Mouse (Mus musculus): Measurements from ENCODE around the gene Prkag2.
"Not testable (repeated sequence)": the region's sequence is repeated elsewhere in the genome, so short reads cannot be mapped to it uniquely, and the experiment has no call there.

Gene Prkag2

DNA sequence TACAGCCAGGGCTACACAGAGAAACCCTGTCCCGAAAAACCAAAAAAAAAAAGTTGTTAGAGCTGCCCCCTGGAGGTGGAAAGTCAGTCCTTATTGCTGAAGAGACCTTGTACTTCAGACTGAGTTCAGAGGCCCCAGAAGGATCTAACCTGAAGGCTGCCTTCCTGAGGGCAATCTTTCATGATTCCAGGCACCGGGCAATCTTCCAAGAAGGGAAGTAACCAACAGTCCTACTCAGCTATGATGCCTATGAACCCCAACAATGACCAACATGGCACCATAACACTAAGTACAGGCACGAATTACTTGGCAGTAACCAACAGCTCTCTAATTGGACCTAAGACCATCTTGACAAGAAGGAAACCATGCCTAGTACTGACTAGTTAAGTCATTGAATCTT is 272.0 kb downstream of the Prkag2 start:
- CTCF ChIA-PET, result no interaction called here

DNA sequence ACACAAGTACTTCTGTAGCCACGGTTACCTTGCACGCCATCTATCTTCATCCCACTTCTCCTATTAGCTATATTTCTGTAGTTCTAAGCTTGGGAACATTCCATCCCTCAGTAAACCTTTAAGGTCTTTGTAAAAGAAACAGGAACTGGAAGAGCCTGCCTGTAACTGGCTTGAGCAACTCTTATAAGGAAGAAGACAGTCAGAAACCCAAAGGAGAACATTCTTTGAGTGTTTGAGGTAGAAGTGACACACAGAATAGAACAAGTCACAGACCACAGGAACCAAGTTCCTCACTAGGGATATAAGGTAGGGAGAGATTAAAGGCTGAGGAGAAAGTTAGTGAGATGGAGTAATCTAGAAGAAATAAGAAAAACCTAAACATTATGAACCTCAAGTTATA is 273.3 kb downstream of the Prkag2 start:
- CTCF ChIA-PET, result no interaction called here

DNA sequence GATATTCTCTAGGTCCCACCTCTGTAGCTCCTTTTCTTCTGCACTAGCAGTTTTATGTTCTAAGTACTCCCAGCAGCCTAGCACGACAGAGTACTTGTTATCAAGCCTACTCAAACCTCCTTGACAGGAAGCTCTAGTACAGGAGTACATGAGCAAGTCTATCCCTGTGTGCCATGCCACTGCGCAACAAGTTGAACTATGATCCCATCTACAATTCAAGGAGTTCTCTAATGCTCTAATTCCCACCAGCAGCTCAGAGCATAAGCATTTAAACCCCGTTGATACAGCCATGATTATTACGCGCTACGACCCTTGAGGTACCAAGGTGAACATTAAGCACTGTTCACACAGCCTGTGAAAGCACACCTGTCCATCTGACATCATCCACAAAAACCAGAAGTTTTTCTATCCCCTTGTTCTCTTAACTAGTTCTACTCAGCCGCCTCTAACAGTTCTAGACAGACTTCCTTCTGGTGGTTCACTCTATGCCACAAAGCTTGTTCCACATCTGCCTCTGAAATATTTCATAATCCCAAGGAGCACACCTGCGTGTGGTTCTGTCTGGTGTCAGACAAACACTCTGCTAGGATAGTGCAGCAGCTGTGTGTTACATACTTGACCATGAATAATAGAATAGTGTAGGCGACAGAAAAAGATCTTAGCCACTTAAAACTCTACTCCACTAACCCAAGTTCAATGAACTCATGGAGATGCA is 274.2 kb downstream of the Prkag2 start:
- CTCF ChIA-PET, result no interaction called here

DNA sequence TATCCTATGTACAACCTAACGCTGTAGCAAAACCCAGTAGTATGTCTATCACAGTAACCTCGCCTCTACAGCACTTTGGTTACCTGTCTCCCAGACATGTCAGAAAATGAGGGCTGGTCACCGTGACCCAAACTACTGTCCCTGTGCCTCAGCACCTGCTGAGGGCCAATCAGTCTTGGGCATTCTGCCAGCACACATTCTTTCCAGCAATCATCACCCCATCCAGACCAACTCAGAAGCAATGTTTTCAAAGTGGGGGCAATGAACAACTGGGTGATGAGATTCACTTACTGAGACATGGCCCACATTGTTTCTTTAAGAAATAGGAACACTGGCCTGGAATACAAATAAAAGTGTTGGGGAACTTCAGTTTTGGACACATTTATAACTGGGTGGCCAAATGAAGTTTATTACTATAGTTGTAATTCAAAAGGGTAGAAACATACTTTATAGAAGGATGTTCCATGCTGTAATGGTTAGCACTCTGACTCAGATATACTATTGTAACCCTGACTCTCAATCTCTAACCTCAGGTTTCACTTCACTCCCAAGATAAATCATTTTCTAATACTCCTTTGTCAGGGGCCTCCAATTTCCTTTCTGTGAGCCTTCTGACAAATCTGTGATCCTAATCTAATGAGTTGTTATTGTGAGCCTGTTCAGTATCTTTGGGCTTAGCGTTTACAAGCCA is 274.9 kb downstream of the Prkag2 start:
- CTCF ChIA-PET, result no interaction called here

DNA sequence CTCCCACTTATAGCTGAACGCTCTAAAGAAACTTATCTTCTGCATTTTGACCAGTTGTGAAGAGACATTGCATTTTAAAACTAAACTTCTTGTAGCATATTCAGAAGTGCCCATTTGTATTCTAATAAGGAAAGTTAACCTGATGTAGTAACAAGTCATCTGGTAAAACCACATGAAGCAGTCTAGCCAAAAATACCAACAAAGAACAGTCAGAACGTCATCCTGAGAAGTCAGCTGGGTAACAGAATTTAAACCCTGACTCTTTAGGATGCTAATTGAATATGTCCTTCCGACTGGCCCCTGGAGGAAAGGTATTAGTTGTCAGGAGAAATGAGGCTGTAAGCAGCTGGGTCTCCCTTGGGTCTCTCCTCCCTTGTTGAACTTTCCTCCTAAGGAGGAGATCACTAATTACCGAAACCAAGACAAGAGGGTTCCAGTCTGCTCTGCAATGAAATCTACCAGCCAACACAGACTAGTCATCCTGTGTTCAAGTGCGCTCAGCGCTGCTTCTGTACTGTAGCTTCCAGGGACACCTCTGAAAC is 276.5 kb downstream of the Prkag2 start:
- CTCF ChIA-PET, result no interaction called here

DNA sequence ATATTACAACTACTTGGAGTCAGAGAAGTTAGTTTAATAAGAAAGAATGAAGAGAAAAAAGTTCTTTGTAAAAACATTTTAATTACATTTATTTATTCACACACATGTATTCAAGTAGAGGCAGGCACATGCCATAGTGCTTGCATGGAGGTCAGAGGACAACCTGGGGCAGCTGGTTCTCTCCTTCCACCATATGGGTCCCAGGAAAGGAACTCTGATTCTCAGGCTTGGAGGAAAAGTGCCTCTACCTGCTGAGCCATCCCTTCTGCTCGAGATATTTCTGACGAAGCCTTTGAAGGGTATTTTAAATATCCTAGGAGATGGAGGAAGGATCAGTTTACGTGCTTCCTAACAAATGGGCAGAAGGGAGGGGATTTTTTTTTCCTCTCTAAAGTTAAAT is 277.7 kb downstream of the Prkag2 start:
- CTCF ChIA-PET, result no interaction called here

DNA sequence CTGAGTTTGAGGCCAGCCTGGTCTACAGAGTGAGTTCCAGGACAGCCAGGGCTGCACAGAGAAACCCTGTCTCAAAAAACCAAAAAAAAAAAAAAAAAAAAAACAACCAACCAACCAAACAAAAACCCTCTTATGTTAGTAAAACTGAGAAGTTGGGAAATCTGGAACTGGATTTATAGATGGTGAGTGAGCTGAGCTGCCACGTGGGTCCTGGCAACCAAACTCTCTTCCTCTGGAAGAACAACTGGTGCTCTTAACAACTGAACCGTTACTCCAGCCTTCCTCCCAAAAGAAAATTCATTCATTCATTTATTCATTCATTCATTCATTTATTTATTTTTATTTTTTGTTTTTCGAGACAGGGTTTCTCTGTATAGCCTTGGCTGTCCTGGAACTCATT is 278.2 kb downstream of the Prkag2 start:
- CTCF ChIA-PET, result not testable (repeated sequence)

DNA sequence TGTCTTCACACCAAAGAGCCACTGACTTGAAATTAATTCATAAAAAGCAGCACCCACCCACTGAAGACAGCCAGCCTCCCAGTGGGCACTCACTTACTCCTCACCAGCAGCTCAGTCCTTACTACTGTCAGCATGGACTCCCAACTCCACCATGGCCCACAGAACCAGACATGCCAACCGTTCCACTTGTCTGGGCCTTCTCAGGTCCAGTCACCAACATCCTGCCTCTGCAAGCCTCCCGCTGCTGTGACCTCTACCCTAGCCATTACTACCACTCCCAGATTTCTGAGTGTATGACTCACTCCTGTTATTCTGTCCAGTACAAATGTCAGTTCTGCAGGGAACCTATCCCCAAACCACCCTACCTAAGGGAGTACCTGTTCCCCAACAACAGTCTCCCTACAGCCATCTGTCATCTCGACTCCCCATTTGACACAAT is 279.0 kb downstream of the Prkag2 start:
- CTCF ChIA-PET, result no interaction called here

DNA sequence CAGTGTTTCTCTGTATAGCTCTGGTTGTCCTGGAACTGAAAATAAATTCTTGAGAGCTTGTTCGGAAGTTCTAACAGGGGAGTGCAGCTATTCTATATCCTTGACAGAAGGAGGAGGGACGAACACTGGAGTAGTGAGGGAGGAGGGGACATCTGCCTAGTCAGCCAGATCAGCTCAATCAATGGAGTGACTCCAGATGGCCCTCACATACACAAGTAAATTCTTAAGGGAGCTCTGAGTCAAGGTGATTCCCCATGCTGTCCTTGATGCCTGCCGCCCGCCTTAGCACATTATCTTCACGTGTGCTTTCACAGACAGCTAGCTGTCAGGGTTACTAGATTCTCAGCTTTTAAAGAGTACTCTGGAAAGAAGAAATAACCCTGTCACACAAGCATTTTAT is 279.8 kb downstream of the Prkag2 start:
- CTCF ChIA-PET, result no interaction called here

DNA sequence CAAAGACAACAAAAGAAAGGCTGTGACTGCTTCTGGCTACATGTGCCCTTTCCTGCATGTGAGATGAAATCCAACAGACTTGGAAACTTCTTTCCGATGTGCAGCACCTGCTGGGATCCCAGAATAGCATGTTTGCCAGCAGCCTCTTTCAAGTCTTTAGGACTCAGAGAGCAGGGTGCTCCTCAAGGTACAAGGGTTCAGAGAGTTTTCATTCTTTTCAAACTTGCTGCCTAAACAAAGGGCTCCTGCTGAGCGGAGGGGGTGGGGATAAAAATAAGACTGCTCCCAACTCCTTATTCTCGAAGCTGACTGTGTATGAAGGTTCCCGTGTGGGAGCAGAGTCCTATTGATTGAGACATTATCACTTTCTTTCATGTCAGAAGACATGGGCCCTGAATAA is 283.3 kb downstream of the Prkag2 start:
- CTCF ChIA-PET, result no interaction called here

DNA sequence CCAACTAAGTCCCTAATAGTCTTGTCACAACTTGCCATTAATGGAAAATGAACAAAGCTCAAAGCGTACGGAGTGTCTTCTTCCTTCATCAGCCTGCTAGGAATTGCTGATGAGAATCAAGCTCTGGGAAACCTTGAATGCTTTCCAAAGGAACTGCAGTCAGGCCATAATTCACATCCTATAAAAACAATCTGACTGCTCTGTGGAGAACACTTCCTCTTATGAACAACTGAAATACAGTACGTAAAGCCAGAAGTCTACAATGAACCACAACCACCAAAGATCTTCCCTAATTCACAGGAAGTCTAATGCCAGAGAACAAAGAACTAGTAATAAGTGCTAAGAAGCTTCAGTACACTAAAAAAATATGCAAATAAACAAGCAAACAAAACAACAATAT is 286.5 kb downstream of the Prkag2 start:
- CTCF ChIA-PET, result no interaction called here

DNA sequence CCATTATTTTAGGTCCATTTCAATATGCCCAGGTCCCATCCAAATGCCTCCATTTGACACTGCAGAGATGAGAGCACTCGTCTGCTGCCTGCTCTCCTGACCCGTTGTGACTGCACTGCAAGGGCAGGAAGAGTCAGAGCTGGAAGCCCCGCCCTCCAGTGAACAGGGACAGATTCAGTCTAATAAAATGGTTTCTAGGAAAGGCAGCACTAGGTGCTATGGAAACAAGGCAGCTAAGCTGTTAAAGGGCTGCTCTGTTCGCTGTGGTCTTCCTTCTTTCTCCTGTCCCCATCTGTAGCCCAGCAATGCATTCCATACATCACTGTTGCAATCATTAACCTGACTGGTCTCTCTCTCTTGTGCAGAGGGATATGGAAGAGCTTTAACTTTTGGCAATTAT is 287.4 kb downstream of the Prkag2 start:
- CTCF ChIA-PET, result no interaction called here
